Mouse (Mus musculus): ENCODE results near the gene S100a13. TPM values are rescaled to one million over a fixed set of nuclear protein-coding genes. Genes with fewer than 3 reads are reported as not detected.
A peak's percentile ranks its signal among the peaks of the same experiment; 100 is the strongest.

S100a13 gene
- total RNA-seq (2014; rRNA removed) (4.5 and 7.3 TPM in 2 replicates), polyA plus RNA-seq (2015; fragmentation: Nextera tagmentation; extraction: Ambion mirVana) (20.3 and 21.1 TPM in 2 replicates)

- peak; percentile 43 for TF ChIP-seq CTCF (IDR thresholded peaks at IDR 0.05)
- DNase-seq (ENCODE audit: low spot score): peak; percentile 46
- ATAC-seq (ENCODE audit: low FRiP score): no peak
- H3K36me3 ChIP-seq (ENCODE audit: insufficient read depth, low read length): no peaks in the 10 kb centered on the region
- peaks cover 8% of the 10 kb centered on the region; the same call in 1 of the 2 replicates for H3K4me1 ChIP-seq (ENCODE audit: insufficient read depth, low read length)
- H3K4me3 ChIP-seq (ENCODE audit: low read depth, low read length): peak within 1 kb of the TSS; percentile 35
- WGBS: 6% methylated on average over 25 of the region's 25 CpGs
- H3K9me3 ChIP-seq (ENCODE audit: low read length): no peaks in the 10 kb centered on the region
- H3K4me2 ChIP-seq (ENCODE audit: low read depth, low read length, poor library complexity, severe bottlenecking): peak within 1 kb of the TSS; percentile 61
- H3K27me3 ChIP-seq (ENCODE audit: insufficient read depth, low read length): peaks cover 29% of the 10 kb centered on the region
- H3K27ac ChIP-seq (ENCODE audit: low read depth, low read length): no peak within 1 kb of the TSS
- peak within 1 kb of the TSS; percentile 24; the same call in 1 of the 2 replicates for H3K9ac ChIP-seq (replicated peaks; ENCODE audit: low read length, poor library complexity, severe bottlenecking)
Measured at GRCm38 (mm10) chr3:90513796-90514590, at the start of gene S100a13, which contains the start of gene S100a1. S100a13 (plus strand) TSS chr3:90514435. S100a1 (minus strand) TSS chr3:90514392.

GRCm38 (mm10) chr3:90464552-90465080 lies 49.6 kb upstream of the S100a13 start:
- Histone ChIP-seq H3K36me3 (ENCODE audit: insufficient read depth, low read length) (no peaks in the 10 kb centered on the region), H3K4me1 (ENCODE audit: insufficient read depth, low read length) (0 out of 2 replicates have a peak, but pooled peaks cover 4% of the 10 kb centered on the region), H3K9ac (replicated peaks; ENCODE audit: low read length, poor library complexity, severe bottlenecking) (0 out of 2 replicates have a peak overlapping the region, but pooled peaks have one; percentile 37), H3K9me3 (ENCODE audit: low read length) (no peaks in the 10 kb centered on the region), H3K27ac (ENCODE audit: low read depth, low read length) (no peak overlapping the region), H3K4me3 (ENCODE audit: low read depth, low read length) (peak overlapping the region; percentile 61), H3K4me2 (ENCODE audit: low read depth, low read length, poor library complexity, severe bottlenecking) (peak overlapping the region; percentile 98), H3K27me3 (ENCODE audit: insufficient read depth, low read length) (peaks cover 32% of the 10 kb centered on the region)
- DNase-seq (ENCODE audit: low spot score) (no peak), ATAC-seq (ENCODE audit: low FRiP score) (no peak; the same call in 1 of the 2 replicates)
- TF ChIP-seq CTCF (IDR thresholded peaks at IDR 0.05): no peak
- 8% methylated on average over 36 of the region's 37 CpGs for WGBS

GRCm38 (mm10) chr3:90465081-90465685 lies 49.1 kb upstream of the S100a13 start:
- H3K4me3 ChIP-seq (ENCODE audit: low read depth, low read length): peak overlapping the region; percentile 61
- peak; percentile 34; the same call in 1 of the 2 replicates for ATAC-seq (ENCODE audit: low FRiP score)
- DNase-seq (ENCODE audit: low spot score): no peak
- H3K4me2 ChIP-seq (ENCODE audit: low read depth, low read length, poor library complexity, severe bottlenecking): peak overlapping the region; percentile 98
- H3K4me1 ChIP-seq (ENCODE audit: insufficient read depth, low read length): 0 out of 2 replicates have a peak, but pooled peaks cover 4% of the 10 kb centered on the region
- H3K36me3 ChIP-seq (ENCODE audit: insufficient read depth, low read length): no peaks in the 10 kb centered on the region
- no peak for TF ChIP-seq CTCF (IDR thresholded peaks at IDR 0.05)
- under 1% methylated on average over 74 of the region's 75 CpGs for WGBS
- H3K27ac ChIP-seq (ENCODE audit: low read depth, low read length): no peak overlapping the region
- peaks cover 32% of the 10 kb centered on the region for H3K27me3 ChIP-seq (ENCODE audit: insufficient read depth, low read length)
- H3K9me3 ChIP-seq (ENCODE audit: low read length): no peaks in the 10 kb centered on the region
- peak overlapping the region; percentile 37 for H3K9ac ChIP-seq (replicated peaks; ENCODE audit: low read length, poor library complexity, severe bottlenecking)

DNA sequence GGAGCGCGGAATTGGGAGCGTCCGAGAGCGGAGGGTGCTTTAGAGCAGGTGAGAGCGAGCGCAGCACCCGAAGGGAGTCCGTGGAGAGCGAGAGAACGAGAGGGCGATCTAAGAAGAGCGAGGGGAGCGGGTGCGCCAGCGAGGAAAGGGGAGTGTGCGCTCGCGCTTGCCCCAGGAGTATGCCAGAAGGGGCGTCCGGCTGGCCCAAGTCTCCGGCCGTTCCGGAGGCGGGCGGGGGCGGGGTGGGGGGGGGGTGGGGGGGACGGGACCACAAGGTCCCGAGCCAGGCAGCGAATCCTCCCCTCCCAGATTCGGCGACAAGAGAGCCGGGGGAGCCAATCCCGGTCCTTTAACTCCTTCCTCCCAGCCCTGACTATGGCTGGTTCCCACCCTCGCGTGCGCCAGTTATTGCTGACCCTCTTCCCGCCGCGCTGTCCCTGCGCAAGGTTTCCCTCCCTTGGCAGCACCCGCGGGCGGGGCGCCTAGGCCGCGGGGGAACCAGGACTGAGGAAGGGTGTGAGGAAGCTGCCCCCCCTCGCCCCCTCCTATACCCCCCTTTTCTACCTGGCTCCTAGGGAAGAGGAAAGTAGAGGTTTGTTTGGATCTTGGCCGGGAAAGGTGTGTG lies 48.4 kb upstream of the S100a13 start, which contains the start of gene Npr1:
Gene Npr1 (minus strand): TSS at position 181 of the 625 bp plus-strand sequence.
- Histone ChIP-seq H3K9ac (replicated peaks; ENCODE audit: low read length, poor library complexity, severe bottlenecking) (peak within 1 kb of the TSS; percentile 37), H3K27me3 (ENCODE audit: insufficient read depth, low read length) (peaks cover 32% of the 10 kb centered on the region), H3K27ac (ENCODE audit: low read depth, low read length) (no peak within 1 kb of the TSS), H3K4me1 (ENCODE audit: insufficient read depth, low read length) (0 out of 2 replicates have a peak, but pooled peaks cover 4% of the 10 kb centered on the region), H3K4me2 (ENCODE audit: low read depth, low read length, poor library complexity, severe bottlenecking) (peak within 1 kb of the TSS; percentile 98), H3K36me3 (ENCODE audit: insufficient read depth, low read length) (no peaks in the 10 kb centered on the region), H3K4me3 (ENCODE audit: low read depth, low read length) (peak within 1 kb of the TSS; percentile 61), H3K9me3 (ENCODE audit: low read length) (no peaks in the 10 kb centered on the region)
- DNase-seq (ENCODE audit: low spot score) (no peak), ATAC-seq (ENCODE audit: low FRiP score) (peak; percentile 51; the same call in 1 of the 2 replicates)
- under 1% methylated on average over 30 of the region's 49 CpGs for WGBS
- TF ChIP-seq CTCF (IDR thresholded peaks at IDR 0.05): no peak

DNA sequence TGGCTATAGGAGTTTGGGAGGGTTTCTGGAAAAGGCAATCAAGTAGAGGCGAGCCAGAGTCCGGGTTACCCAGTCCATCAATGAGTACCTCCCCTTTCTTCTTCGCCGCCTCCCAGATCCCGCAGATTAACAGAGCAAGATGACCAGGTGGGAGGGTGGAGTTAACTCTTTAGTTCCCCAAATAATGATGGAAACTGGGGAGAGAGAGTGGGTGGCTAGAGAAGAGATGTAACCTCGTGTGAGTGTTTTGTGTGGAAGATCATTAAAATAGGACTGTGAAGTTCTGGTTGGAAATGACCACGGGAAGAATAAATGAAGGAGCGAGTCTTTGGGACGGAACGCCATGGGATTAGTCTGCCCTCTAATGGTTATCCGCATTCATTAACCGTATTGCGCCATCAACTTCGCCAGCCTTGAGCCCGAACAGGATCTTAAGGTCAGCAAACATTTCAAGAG lies 47.9 kb upstream of the S100a13 start:
- peak overlapping the region; percentile 61 for H3K4me3 ChIP-seq (ENCODE audit: low read depth, low read length)
- peak; percentile 45; the same call in 1 of the 2 replicates for ATAC-seq (ENCODE audit: low FRiP score)
- no peaks in the 10 kb centered on the region for H3K9me3 ChIP-seq (ENCODE audit: low read length)
- peak overlapping the region; percentile 98 for H3K4me2 ChIP-seq (ENCODE audit: low read depth, low read length, poor library complexity, severe bottlenecking)
- H3K4me1 ChIP-seq (ENCODE audit: insufficient read depth, low read length): 0 out of 2 replicates have a peak, but pooled peaks cover 4% of the 10 kb centered on the region
- H3K36me3 ChIP-seq (ENCODE audit: insufficient read depth, low read length): no peaks in the 10 kb centered on the region
- WGBS: under 1% methylated on average over 15 of the region's 15 CpGs
- H3K27me3 ChIP-seq (ENCODE audit: insufficient read depth, low read length): peaks cover 32% of the 10 kb centered on the region
- H3K9ac ChIP-seq (replicated peaks; ENCODE audit: low read length, poor library complexity, severe bottlenecking): 0 out of 2 replicates have a peak overlapping the region, but pooled peaks have one; percentile 37
- TF ChIP-seq CTCF (IDR thresholded peaks at IDR 0.05): peak; percentile 87
- H3K27ac ChIP-seq (ENCODE audit: low read depth, low read length): no peak overlapping the region
- DNase-seq (ENCODE audit: low spot score): peak; percentile 83

All from midbrain, postnatal 0 days (tissue).